Mouse (Mus musculus) CH12.LX (cell line): ENCODE results near the gene Phlpp2.

ENCODE experiments used
- CHD1 ChIP-seq: IDR thresholded peaks from 2 replicates; pipeline ENCODE4 v1.6.1; 2012; ENCODE audit warnings: low read depth, low read length, improper control_type of control experiment, inconsistent platforms
- CTCF ChIP-seq, 2 experiments: IDR thresholded peaks in 1 of 2; conservative IDR thresholded peaks in 1 of 2; 2 replicates each; pipeline ENCODE4 v1.5.1; 2011 to 2012; ENCODE audit warnings: low read depth in 2 of 2, low read length in 2 of 2, improper control_type of control experiment in 1 of 2, inconsistent platforms in 1 of 2, mild to moderate bottlenecking in 1 of 2, moderate library complexity in 1 of 2
- E2F4 ChIP-seq: IDR thresholded peaks from 2 replicates; pipeline ENCODE4 v1.6.1; 2011; ENCODE audit warnings: low read depth, low read length, improper control_type of control experiment; ENCODE audit not compliant: insufficient replicate concordance
- JUND ChIP-seq: conservative IDR thresholded peaks from 2 replicates; pipeline ENCODE4 v1.6.1; 2011; ENCODE audit warnings: low read depth, low read length, improper control_type of control experiment
- MXI1 ChIP-seq: IDR thresholded peaks from 2 replicates; pipeline ENCODE4 v1.6.1; 2011; ENCODE audit warnings: mild to moderate bottlenecking, low read depth, low read length, improper control_type of control experiment
- POLR2A ChIP-seq: IDR thresholded peaks from 2 replicates; pipeline ENCODE4 v1.6.1; 2011; ENCODE audit warnings: low read depth, mild to moderate bottlenecking, improper control_type of control experiment, low read length
- POLR2AphosphoS2 ChIP-seq: IDR thresholded peaks from 2 replicates; pipeline ENCODE4 v1.6.1; 2011; ENCODE audit warnings: low read depth, low read length, improper control_type of control experiment
- SMC3 ChIP-seq: IDR thresholded peaks from 2 replicates; pipeline ENCODE4 v1.6.1; 2011; ENCODE audit warnings: low read depth, low read length, improper control_type of control experiment
- TCF12 ChIP-seq: IDR thresholded peaks from 2 replicates; pipeline ENCODE4 v1.6.1; 2014; ENCODE audit warnings: low read depth, mild to moderate bottlenecking, inconsistent platforms, low read length, improper control_type of control experiment

GRCm38 (mm10) chr8:109855451-109855850, 12.9 kb upstream of the Phlpp2 start:
- TF ChIP-seq MXI1, result no peak
- TF ChIP-seq POLR2A, result no peak
- TF ChIP-seq CTCF (conservative IDR thresholded peaks at IDR 0.05 in 1 of 2, IDR thresholded peaks at IDR 0.05 in 1 of 2; ENCODE audit: low read depth in 2 of 2, low read length in 2 of 2), result no peak
- TF ChIP-seq TCF12, result no peak
- no peak for TF ChIP-seq SMC3
- no peak for TF ChIP-seq JUND
- TF ChIP-seq E2F4, result no peak
- TF ChIP-seq CHD1, result no peak
- TF ChIP-seq POLR2AphosphoS2, result no peak
